Mouse (Mus musculus): ENCODE data around the gene Odf3b.

DNA sequence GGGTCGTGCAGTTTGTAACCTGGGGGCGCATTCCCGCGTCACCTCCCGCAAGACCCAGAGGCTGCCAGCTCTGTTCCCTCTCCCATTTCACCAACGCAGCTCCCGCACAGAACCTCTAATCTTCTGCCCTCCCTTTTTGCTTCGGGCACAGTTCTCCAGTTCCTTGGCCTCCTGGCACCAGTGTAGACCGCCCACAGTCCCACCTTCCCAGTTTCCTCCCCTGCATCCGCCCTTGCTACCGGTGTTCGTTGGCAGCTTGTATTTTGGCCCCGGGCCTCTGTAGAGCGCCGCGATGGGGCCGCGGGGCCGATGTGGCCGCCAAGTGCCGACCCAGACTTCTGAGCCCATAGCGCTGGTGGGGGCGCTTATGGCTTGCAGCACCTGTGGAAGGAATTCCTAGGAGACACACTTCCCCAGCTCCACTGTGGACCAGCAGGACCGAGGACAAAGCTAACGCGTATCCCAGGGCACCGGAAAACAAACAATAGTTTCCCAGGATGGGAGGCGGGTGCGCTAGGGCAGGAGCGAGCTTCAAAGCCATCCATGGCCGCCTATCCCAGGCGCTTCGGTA lies at the start of gene Odf3b:
- TF ChIP-seq CTCF (IDR thresholded peaks at IDR 0.05; ENCODE audit: low read depth) (no peak), EP300 (IDR thresholded peaks at IDR 0.05; ENCODE audit: low read depth) (no peak)
